In genomic region chr7:100179394-100179793, GRCm38 (mm10) we compare ENCODE assay signal across 10 mouse cellular contexts. TPM values are rescaled to one million over a fixed set of nuclear protein-coding genes. Genes with fewer than 3 reads are reported as not detected.
DNase-seq lines count a peak whose midpoint lies in the region; ATAC-seq and TF ChIP-seq lines count a peak whose summit lies in the region.
"Had no signal": no experiment of that assay in that cellular context is flagged by ENCODE, and none has a peak within 500 bp of the region (broad histone marks: within the 10 kb centered on the region; RNA-seq: fewer than 3 reads in every experiment).

No protein-coding gene starts in this region.

- H3K4me2 ChIP-seq in liver, embryonic 15.5 days: peak overlapping the region; percentile 69

- WGBS in hindbrain, embryonic 10.5 days: 71% methylated on average over 7 of the region's 7 CpGs
- 14% methylated on average over 7 of the region's 7 CpGs for WGBS in liver, embryonic 15.5 days (ENCODE audit: insufficient replicate concordance)

- H3K36me3 ChIP-seq in G1E (replicated peaks): peaks cover 42% of the 10 kb centered on the region
- no peaks in the 10 kb centered on the region for H3K36me3 ChIP-seq in hindbrain, embryonic 10.5 days
- no peaks in the 10 kb centered on the region for H3K36me3 ChIP-seq in liver, embryonic 15.5 days (replicated peaks)

- ATAC-seq in G1E (ENCODE audit: extremely low read depth, insufficient number of reproducible peaks, low FRiP score, poor library complexity, severe bottlenecking): peak; percentile 38; the same call in 1 of the 2 replicates
- peak; percentile 65 for ATAC-seq in liver, embryonic 15.5 days (ENCODE audit: insufficient read depth)
- ATAC-seq: activated CD4-positive, CD25-positive, alpha-beta regulatory T cell, adult 4 months had no signal

- peaks cover 85% of the 10 kb centered on the region for H3K4me1 ChIP-seq in G1E (ENCODE audit: insufficient read depth, low read depth, low read length)
- H3K4me1 ChIP-seq in hindbrain, embryonic 10.5 days (replicated peaks): peaks cover 13% of the 10 kb centered on the region
- peaks cover 29% of the 10 kb centered on the region for H3K4me1 ChIP-seq in liver, embryonic 15.5 days (replicated peaks)

- no peak for TF ChIP-seq CTCF in gastrocnemius, adult 2 months (IDR thresholded peaks at IDR 0.05)
- no peak for TF ChIP-seq CTCF in G1E (IDR thresholded peaks at IDR 0.05; ENCODE audit: low read depth, low read length)

- peak overlapping the region; percentile 15; the same call in 1 of the 2 replicates for H3K9ac ChIP-seq in liver, embryonic 15.5 days

- DNase-seq in gastrocnemius, adult 2 months: no peak
- DNase-seq in gastrocnemius, postnatal 10 days: no peak
- peak; percentile 35 for DNase-seq in G1E (ENCODE audit: low spot score)
- DNase-seq in hindbrain, embryonic 10.5 days (ENCODE audit: low spot score): no peak
- DNase-seq in left cerebral cortex, adult 8-10 months (ENCODE audit: low spot score in 2 of 2): no peak
- DNase-seq in layer of hippocampus, adult 11-12 months (ENCODE audit: low spot score): no peak
- no peak for DNase-seq in thymus, postnatal 0 days (ENCODE audit: low spot score)
- DNase-seq: kidney, postnatal 25 days had no signal

- no peak overlapping the region; the same call in 1 of the 2 replicates for H3K27ac ChIP-seq in gastrocnemius, adult 2 months
- H3K27ac ChIP-seq in hindbrain, embryonic 10.5 days: no peak overlapping the region
- no peak overlapping the region for H3K27ac ChIP-seq in liver, embryonic 15.5 days (replicated peaks)

- intact Hi-C loops in gastrocnemius, adult 2 months (cut with DNase I): no loop called here

- peak overlapping the region; percentile 73 for H3K4me3 ChIP-seq in gastrocnemius, adult 2 months
- H3K4me3 ChIP-seq in G1E (ENCODE audit: low read depth, low read length): peak overlapping the region; percentile 74
- H3K4me3 ChIP-seq in hindbrain, embryonic 10.5 days: peak overlapping the region; percentile 52
- no peak overlapping the region for H3K4me3 ChIP-seq in liver, embryonic 15.5 days (replicated peaks)

- no peaks in the 10 kb centered on the region for H3K27me3 ChIP-seq in G1E (ENCODE audit: insufficient read depth, low read length)
- peaks cover 71% of the 10 kb centered on the region for H3K27me3 ChIP-seq in hindbrain, embryonic 10.5 days (ENCODE audit: insufficient read depth, poor library complexity, severe bottlenecking)
- peaks cover 53% of the 10 kb centered on the region for H3K27me3 ChIP-seq in liver, embryonic 15.5 days

- H3K9me3 ChIP-seq in G1E (replicated peaks): no peaks in the 10 kb centered on the region
- no peaks in the 10 kb centered on the region for H3K9me3 ChIP-seq in hindbrain, embryonic 10.5 days
- no peaks in the 10 kb centered on the region; the same call in 1 of the 2 replicates for H3K9me3 ChIP-seq in liver, embryonic 15.5 days (replicated peaks)

RNA-seq across cellular contexts. Expression of gene Kcne3, which starts 3.1 kb away (rescaled TPM):
- total RNA-seq in gastrocnemius, adult 2 months (2021): under 1 TPM in 1 of 2 experiments, not detected in 1; 0.59 TPM
- total RNA-seq in gastrocnemius, postnatal 10 days (2021): under 1 TPM; 0.70 to 0.84 TPM
- 21.8 and 27.6 TPM in 2 replicates for total RNA-seq in G1E (2014; fragmentation: Nextera tagmentation)
- total RNA-seq in G1E (2017): 71.8 and 73.8 TPM in 2 replicates
- 1.5 and 1.6 TPM in 2 replicates for polyA plus RNA-seq in G1E (2012)
- 5.3 and 7.1 TPM in 2 replicates for polyA plus RNA-seq in hindbrain, embryonic 10.5 days (2016; fragmentation: Nextera tagmentation; extraction: Ambion mirVana)
- 1.2 and 1.8 TPM in 2 replicates for polyA plus RNA-seq in liver, embryonic 15.5 days (2015; fragmentation: Nextera tagmentation; extraction: Ambion mirVana)
- under 1 TPM in 2 of 4 experiments, not detected in 2; 0.41 to 0.84 TPM for total RNA-seq in left cerebral cortex, adult 8-10 months (2022)
- polyA plus RNA-seq in thymus, postnatal 0 days (2015; fragmentation: Nextera tagmentation; extraction: Ambion mirVana): 1.7 and 2.3 TPM in 2 replicates
- polyA plus RNA-seq: activated CD4-positive, CD25-positive, alpha-beta regulatory T cell, adult 4 months had no signal

RNA-seq across cellular contexts. Expression of gene Lipt2, which starts 20.3 kb away (rescaled TPM):
- 1 to 10 TPM; 4.7 to 5.3 TPM for total RNA-seq in gastrocnemius, adult 2 months (2021)
- 1 to 10 TPM; 5.6 to 6.3 TPM for total RNA-seq in gastrocnemius, postnatal 10 days (2021)
- total RNA-seq in G1E (2014; fragmentation: Nextera tagmentation) (8.7 and 11.7 TPM in 2 replicates), G1E (2017) (9.1 and 10.9 TPM in 2 replicates)
- polyA plus RNA-seq in G1E (2012): 5.5 and 6.2 TPM in 2 replicates
- 25.3 and 26.9 TPM in 2 replicates for polyA plus RNA-seq in hindbrain, embryonic 10.5 days (2016; fragmentation: Nextera tagmentation; extraction: Ambion mirVana)
- polyA plus RNA-seq in liver, embryonic 15.5 days (2015; fragmentation: Nextera tagmentation; extraction: Ambion mirVana): 4.2 and 5.4 TPM in 2 replicates
- total RNA-seq in left cerebral cortex, adult 8-10 months (2022): 1 to 10 TPM; 3.7 to 6.4 (median 5.3) TPM
- 8.3 and 9.0 TPM in 2 replicates for polyA plus RNA-seq in thymus, postnatal 0 days (2015; fragmentation: Nextera tagmentation; extraction: Ambion mirVana)

RNA-seq across cellular contexts. Expression of gene Pgm2l1, which starts 47.8 kb away (rescaled TPM):
- total RNA-seq in gastrocnemius, adult 2 months (2021): 10 to 100 TPM; 16.0 to 19.3 TPM
- 10 to 100 TPM; 11.4 to 11.5 TPM for total RNA-seq in gastrocnemius, postnatal 10 days (2021)
- 20.8 and 22.5 TPM in 2 replicates for total RNA-seq in G1E (2014; fragmentation: Nextera tagmentation)
- 21.0 and 22.6 TPM in 2 replicates for total RNA-seq in G1E (2017)
- 21.3 and 21.6 TPM in 2 replicates for polyA plus RNA-seq in G1E (2012)
- 4.9 and 5.1 TPM in 2 replicates for polyA plus RNA-seq in hindbrain, embryonic 10.5 days (2016; fragmentation: Nextera tagmentation; extraction: Ambion mirVana)
- 1.4 and 1.8 TPM in 2 replicates for polyA plus RNA-seq in liver, embryonic 15.5 days (2015; fragmentation: Nextera tagmentation; extraction: Ambion mirVana)
- total RNA-seq in left cerebral cortex, adult 8-10 months (2022): 100 to 1,000 TPM; 218 to 244 (median 229) TPM
- 3.3 and 3.9 TPM in 2 replicates for polyA plus RNA-seq in thymus, postnatal 0 days (2015; fragmentation: Nextera tagmentation; extraction: Ambion mirVana)

RNA-seq across cellular contexts. Expression of gene Pold3, which starts 58.0 kb away (rescaled TPM):
- total RNA-seq in gastrocnemius, adult 2 months (2021): 1 to 10 TPM; 5.6 to 6.3 TPM
- total RNA-seq in gastrocnemius, postnatal 10 days (2021): 10 to 100 TPM in 1 of 2 experiments, 1 to 10 TPM in 1; 8.8 to 14.2 TPM
- total RNA-seq in G1E (2014; fragmentation: Nextera tagmentation) (93.4 and 94.5 TPM in 2 replicates), G1E (2017) (87.0 and 90.5 TPM in 2 replicates)
- polyA plus RNA-seq in G1E (2012): 19.0 and 24.4 TPM in 2 replicates
- polyA plus RNA-seq in hindbrain, embryonic 10.5 days (2016; fragmentation: Nextera tagmentation; extraction: Ambion mirVana): 70.7 and 107 TPM in 2 replicates
- 41.6 and 43.7 TPM in 2 replicates for polyA plus RNA-seq in liver, embryonic 15.5 days (2015; fragmentation: Nextera tagmentation; extraction: Ambion mirVana)
- 10 to 100 TPM; 33.3 to 37.1 (median 35.6) TPM for total RNA-seq in left cerebral cortex, adult 8-10 months (2022)
- polyA plus RNA-seq in thymus, postnatal 0 days (2015; fragmentation: Nextera tagmentation; extraction: Ambion mirVana): 53.2 and 57.2 TPM in 2 replicates

Comparison
In these comparisons a context has a peak if more than half of its experiments do, and no peak if none do; other contexts are left out.
1. RNA of gene Kcne3, which starts 3.1 kb away (total RNA-seq): 21.8 to 73.8 TPM in G1E; 0.70 to 0.84 TPM in gastrocnemius, postnatal 10 days, 0.59 TPM in gastrocnemius, adult 2 months and 0.41 to 0.84 TPM in left cerebral cortex, adult 8-10 months; every median in the first group is over 10 times any median in the second.
2. RNA of gene Pgm2l1, which starts 47.8 kb away (total RNA-seq): 218 to 244 TPM in left cerebral cortex, adult 8-10 months; 20.8 to 22.6 TPM in G1E, 16.0 to 19.3 TPM in gastrocnemius, adult 2 months and 11.4 to 11.5 TPM in gastrocnemius, postnatal 10 days; every median in the first group is over 4 times any median in the second.